Mouse (Mus musculus) E14TG2a.4 (cell line): ENCODE data around the gene Atp2b1.

Experiments
- CTCF ChIP-seq: conservative IDR thresholded peaks from 2 replicates; pipeline ENCODE4 v1.5.1; 2014; ENCODE audit warnings: low read length
- NANOG ChIP-seq: IDR thresholded peaks from 2 replicates; pipeline ENCODE4 v1.6.1; 2014; ENCODE audit warnings: borderline replicate concordance, low read length, mixed read lengths

GRCm38 (mm10) chr10:98878636-98879035 is 35.6 kb upstream of the Atp2b1 start:
- no peak for TF ChIP-seq CTCF
- no peak for TF ChIP-seq NANOG
